Mouse (Mus musculus) liver, embryonic 12.5 days (tissue): ENCODE results near the gene Gm10447. TPM values are rescaled to one million over a fixed set of nuclear protein-coding genes. Genes with fewer than 3 reads are reported as not detected.
A peak's percentile ranks its signal among the peaks of the same experiment; 100 is the strongest.

Source experiments
- ATAC-seq: fragments of 200-750 bp; cut with Nextera tagmentation; 2 replicates; pipeline ENCODE4 v1.8.0; 2017; ENCODE audit warnings: moderate number of reproducible peaks, mild to moderate bottlenecking, moderate library complexity
- H3K27ac ChIP-seq: fragments of 300-500 bp; sonication (generic); 2 replicates; pipeline ENCODE4 v1.5.1; 2016; ENCODE audit warnings: mild to moderate bottlenecking
- H3K27me3 ChIP-seq: fragments of 300-500 bp; sonication (generic); replicated peaks from 2 replicates; pipeline ENCODE4 v1.6.1; 2016; ENCODE audit warnings: mild to moderate bottlenecking, moderate library complexity
- H3K36me3 ChIP-seq: fragments of 300-500 bp; sonication (generic); 2 replicates; pipeline ENCODE4 v1.6.1; 2016; ENCODE audit warnings: mild to moderate bottlenecking, moderate library complexity
- H3K4me1 ChIP-seq: fragments of 300-500 bp; sonication (generic); 2 replicates; pipeline ENCODE4 v1.6.1; 2016
- H3K4me2 ChIP-seq: fragments of 300-500 bp; sonication (generic); 2 replicates; pipeline ENCODE4 v1.6.1; 2016; ENCODE audit warnings: mild to moderate bottlenecking, moderate library complexity
- H3K4me3 ChIP-seq: fragments of 300-500 bp; sonication (generic); 2 replicates; pipeline ENCODE4 v1.5.1; 2016; ENCODE audit warnings: mild to moderate bottlenecking, moderate library complexity
- H3K9ac ChIP-seq: fragments of 300-500 bp; sonication (generic); 2 replicates; pipeline ENCODE4 v1.6.1; 2016; ENCODE audit warnings: mild to moderate bottlenecking, moderate library complexity
- H3K9me3 ChIP-seq: fragments of 300-500 bp; sonication (generic); replicated peaks from 2 replicates; pipeline ENCODE4 v1.6.1; 2016; ENCODE audit warnings: mild to moderate bottlenecking, moderate library complexity
- WGBS: fragments of 180-500 bp; shearing (Covaris S2); methylation state at CpG from one replicate; pipeline ENCODE4 v1.1.7; 2016; ENCODE audit not compliant: insufficient replicate concordance; 5-methylcytosine and 5-hydroxymethylcytosine counted together
- polyA plus RNA-seq: library from polyadenylated mRNA; unstranded; fragments of >200 nt; fragmentation: Nextera tagmentation; extraction: Ambion mirVana; gene quantifications from 2 replicates; pipeline ENCODE4 v1.2.1, GENCODE M21; 2016

The Gm10447 gene
- polyA plus RNA-seq = 0.05 and 0.10 TPM in 2 replicates

- H3K9ac ChIP-seq = peak within 1 kb of the TSS; percentile 55
- 6% methylated on average over 42 of the region's 42 CpGs for WGBS
- peak within 1 kb of the TSS; percentile 58 for H3K4me3 ChIP-seq
- peak within 1 kb of the TSS; percentile 38; the same call in 1 of the 2 replicates for H3K27ac ChIP-seq
- no peaks in the 10 kb centered on the region for H3K36me3 ChIP-seq
- peaks cover 84% of the 10 kb centered on the region for H3K27me3 ChIP-seq
- H3K4me1 ChIP-seq = peaks cover 24% of the 10 kb centered on the region
- peak within 1 kb of the TSS; percentile 78 for H3K4me2 ChIP-seq
- ATAC-seq = peak; percentile 68
- H3K9me3 ChIP-seq = no peaks in the 10 kb centered on the region
Measured at GRCm38 (mm10) chr11:53456474-53457371, at the start of gene Gm10447, which contains the start of gene Shroom1. Gene Gm10447, minus strand, starts transcription at chr11:53457110. Gene Shroom1, plus strand, starts transcription at chr11:53457205.

GRCm38 (mm10) chr11:53505026-53505663 lies 48.2 kb upstream of the Gm10447 start:
- no peak for ATAC-seq

DNA sequence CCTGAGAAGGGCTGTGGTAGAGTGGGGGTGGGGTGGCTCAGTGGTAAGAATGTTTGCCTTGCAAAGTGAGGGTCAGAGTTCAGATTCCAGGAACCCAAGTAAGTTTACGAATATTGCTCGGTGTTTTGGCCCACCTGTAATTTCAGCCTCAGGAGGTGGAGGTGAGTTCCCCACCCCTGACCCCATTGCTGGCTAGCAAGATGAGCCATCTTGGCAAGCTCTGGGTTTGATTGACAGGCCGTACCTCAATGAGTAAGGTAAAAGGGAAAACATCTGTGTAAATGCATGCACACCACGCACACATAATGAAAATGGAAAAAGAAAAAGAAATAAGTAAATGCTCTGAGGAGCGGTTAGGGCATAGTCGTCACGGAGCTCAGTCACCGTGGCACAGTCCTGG lies 47.5 kb upstream of the Gm10447 start:
- H3K4me2 ChIP-seq = no peak overlapping the region

More at GRCm38 (mm10) chr11:53505026-53505663, 48.2 kb upstream of the Gm10447 start:
- Histone ChIP-seq H3K4me3 (no peak overlapping the region), H3K36me3 (no peaks in the 10 kb centered on the region), H3K27ac (no peak overlapping the region), H3K4me2 (no peak overlapping the region), H3K4me1 (peaks cover 12% of the 10 kb centered on the region), H3K9me3 (no peaks in the 10 kb centered on the region), H3K9ac (no peak overlapping the region), H3K27me3 (peaks cover 21% of the 10 kb centered on the region)
- WGBS = 75% methylated on average over 5 of the region's 5 CpGs

DNA sequence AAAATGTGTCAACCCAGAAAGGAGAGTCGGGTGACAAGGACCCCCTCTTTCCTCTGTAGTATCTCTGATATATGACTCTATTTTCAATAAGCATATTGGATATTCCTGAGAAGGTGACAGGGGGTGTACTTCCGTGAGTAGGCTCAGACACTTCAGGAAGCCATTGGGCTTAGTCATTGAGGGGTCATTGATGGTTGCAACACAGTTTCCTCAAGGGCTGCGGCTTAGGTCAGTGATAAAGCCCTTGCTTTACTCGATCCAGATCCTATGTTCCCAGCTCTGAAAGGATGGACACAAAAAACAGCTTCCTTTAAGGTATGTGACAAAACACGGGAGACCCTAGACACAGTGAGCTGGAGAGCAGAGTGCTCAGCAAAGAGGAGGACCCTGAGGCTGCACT lies 46.8 kb upstream of the Gm10447 start:
- no peaks in the 10 kb centered on the region for H3K36me3 ChIP-seq

More for the DNA sequence above, 47.5 kb upstream of the Gm10447 start:
- ATAC-seq = no peak
- H3K4me1 ChIP-seq = peaks cover 12% of the 10 kb centered on the region
- H3K27ac ChIP-seq = no peak overlapping the region
- no peaks in the 10 kb centered on the region for H3K9me3 ChIP-seq
- no peaks in the 10 kb centered on the region for H3K36me3 ChIP-seq
- H3K27me3 ChIP-seq = peaks cover 28% of the 10 kb centered on the region
- no peak overlapping the region for H3K4me3 ChIP-seq
- H3K9ac ChIP-seq = no peak overlapping the region
- 79% methylated on average over 8 of the region's 8 CpGs for WGBS

DNA sequence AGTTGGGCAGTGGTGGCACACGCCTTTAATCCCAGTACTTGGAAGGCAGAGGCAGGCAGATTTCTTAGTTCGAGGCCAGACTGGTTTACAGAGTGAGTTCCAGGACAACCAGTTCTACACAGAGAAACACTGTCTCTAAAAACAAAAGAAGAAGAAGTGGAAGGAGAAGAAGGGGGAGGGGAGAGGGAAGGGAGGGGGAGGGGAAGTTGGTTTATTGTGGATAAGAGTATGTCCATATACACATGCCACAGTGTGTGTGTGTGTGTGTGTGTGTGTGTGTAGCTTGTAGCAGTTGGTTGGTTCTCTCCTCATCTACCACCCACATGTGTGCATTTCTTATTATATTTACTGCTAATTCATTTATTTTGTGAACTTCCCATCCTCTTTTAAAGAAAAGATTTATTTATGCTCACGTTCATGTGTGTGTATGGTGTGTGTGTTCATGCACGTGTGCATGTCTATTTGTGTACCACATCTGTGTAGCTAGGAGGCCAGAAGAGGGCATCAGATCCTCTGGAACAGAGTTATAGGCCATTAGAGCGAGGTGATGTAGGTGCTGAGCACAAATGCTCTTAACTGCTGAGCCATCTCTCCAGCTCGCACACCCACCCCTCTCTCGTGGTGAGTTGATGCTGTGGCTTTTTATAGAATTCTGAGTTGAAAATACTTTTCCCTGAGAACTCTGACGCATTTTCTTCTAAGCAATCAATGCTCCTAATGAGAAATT lies 45.3 kb upstream of the Gm10447 start:
- ATAC-seq = no peak
- WGBS = 40% methylated on average over 8 of the region's 8 CpGs
- H3K27ac ChIP-seq = no peak overlapping the region
- no peak overlapping the region for H3K4me2 ChIP-seq
- peaks cover 12% of the 10 kb centered on the region for H3K4me1 ChIP-seq
- peaks cover 39% of the 10 kb centered on the region for H3K27me3 ChIP-seq
- no peaks in the 10 kb centered on the region for H3K9me3 ChIP-seq
- no peak overlapping the region for H3K4me3 ChIP-seq
- no peaks in the 10 kb centered on the region for H3K36me3 ChIP-seq
- H3K9ac ChIP-seq = no peak overlapping the region

More for the DNA sequence above, 46.8 kb upstream of the Gm10447 start:
- Histone ChIP-seq H3K4me2 (no peak overlapping the region), H3K9ac (no peak overlapping the region), H3K4me1 (peaks cover 12% of the 10 kb centered on the region), H3K4me3 (no peak overlapping the region), H3K27ac (no peak overlapping the region), H3K27me3 (peaks cover 30% of the 10 kb centered on the region), H3K9me3 (no peaks in the 10 kb centered on the region)
- 38% methylated on average over 5 of the region's 5 CpGs for WGBS
- ATAC-seq = no peak

GRCm38 (mm10) chr11:53500569-53500968 lies 43.7 kb upstream of the Gm10447 start:
- WGBS = 14% methylated on average over 11 of the region's 11 CpGs
- Histone ChIP-seq H3K27me3 (peaks cover 47% of the 10 kb centered on the region), H3K4me2 (peak overlapping the region; percentile 15; the same call in 1 of the 2 replicates), H3K36me3 (no peaks in the 10 kb centered on the region), H3K4me1 (peaks cover 12% of the 10 kb centered on the region), H3K9ac (no peak overlapping the region), H3K4me3 (no peak overlapping the region), H3K9me3 (no peaks in the 10 kb centered on the region), H3K27ac (no peak overlapping the region)
- ATAC-seq = 0 out of 2 replicates have a peak, but pooled peaks have one; percentile 35

DNA sequence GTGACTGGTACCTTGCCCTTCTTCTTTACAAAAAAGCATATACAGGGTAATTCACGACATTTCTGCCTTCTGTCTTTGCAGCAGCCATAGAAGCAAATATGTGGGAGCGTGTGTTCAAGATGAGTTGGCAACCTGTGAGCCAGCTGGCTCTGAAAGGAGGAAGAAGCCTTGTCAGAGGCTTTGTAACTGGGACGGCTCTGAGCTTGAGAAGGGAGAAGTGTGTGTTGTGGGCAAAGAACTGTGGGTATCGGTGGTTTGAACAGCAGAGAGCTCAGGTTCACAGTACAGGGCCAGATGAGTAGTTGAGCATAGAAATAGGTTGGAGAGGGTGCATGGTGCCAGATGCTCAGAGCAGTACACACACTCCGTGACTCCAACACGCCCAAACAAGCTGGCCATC lies 40.0 kb upstream of the Gm10447 start:
- Histone ChIP-seq H3K4me3 (no peak overlapping the region), H3K36me3 (no peaks in the 10 kb centered on the region), H3K9ac (no peak overlapping the region), H3K27ac (no peak overlapping the region), H3K9me3 (no peaks in the 10 kb centered on the region), H3K4me2 (no peak overlapping the region), H3K4me1 (peaks cover 15% of the 10 kb centered on the region), H3K27me3 (peaks cover 42% of the 10 kb centered on the region)
- 44% methylated on average over 6 of the region's 6 CpGs for WGBS
- no peak for ATAC-seq

- H3K4me1 ChIP-seq = peaks cover 9% of the 10 kb centered on the region; the same call in 1 of the 2 replicates
- ATAC-seq = no peak
- no peak overlapping the region for H3K9ac ChIP-seq
- H3K4me2 ChIP-seq = no peak overlapping the region
- WGBS = 72% methylated on average over 6 of the region's 6 CpGs
- H3K27ac ChIP-seq = no peak overlapping the region
- no peaks in the 10 kb centered on the region for H3K36me3 ChIP-seq
- H3K4me3 ChIP-seq = no peak overlapping the region
- no peaks in the 10 kb centered on the region for H3K9me3 ChIP-seq
- peaks cover 29% of the 10 kb centered on the region for H3K27me3 ChIP-seq
Measured at GRCm38 (mm10) chr11:53495417-53495816, 38.5 kb upstream of the Gm10447 start.

- H3K4me3 ChIP-seq = no peak overlapping the region
- H3K9ac ChIP-seq = no peak overlapping the region
- H3K4me1 ChIP-seq = 0 out of 2 replicates have a peak, but pooled peaks cover 8% of the 10 kb centered on the region
- H3K27me3 ChIP-seq = peaks cover 17% of the 10 kb centered on the region
- H3K9me3 ChIP-seq = 0 out of 2 replicates have a peak, but pooled peaks cover 2% of the 10 kb centered on the region
- 52% methylated on average over 3 of the region's 3 CpGs for WGBS
- H3K4me2 ChIP-seq = no peak overlapping the region
- H3K27ac ChIP-seq = no peak overlapping the region
- ATAC-seq = no peak
- H3K36me3 ChIP-seq = no peaks in the 10 kb centered on the region
Measured at GRCm38 (mm10) chr11:53493243-53493955, 36.5 kb upstream of the Gm10447 start.

GRCm38 (mm10) chr11:53491954-53492401 lies 35.1 kb upstream of the Gm10447 start:
- H3K4me3 ChIP-seq = no peak overlapping the region
- no peak overlapping the region for H3K9ac ChIP-seq
- WGBS = 20% methylated on average over 8 of the region's 8 CpGs
- H3K27ac ChIP-seq = no peak overlapping the region
- H3K27me3 ChIP-seq = peaks cover 21% of the 10 kb centered on the region
- H3K36me3 ChIP-seq = no peaks in the 10 kb centered on the region
- H3K4me1 ChIP-seq = peaks cover 15% of the 10 kb centered on the region
- H3K4me2 ChIP-seq = no peak overlapping the region
- no peak for ATAC-seq
- 0 out of 2 replicates have a peak, but pooled peaks cover 2% of the 10 kb centered on the region for H3K9me3 ChIP-seq

DNA sequence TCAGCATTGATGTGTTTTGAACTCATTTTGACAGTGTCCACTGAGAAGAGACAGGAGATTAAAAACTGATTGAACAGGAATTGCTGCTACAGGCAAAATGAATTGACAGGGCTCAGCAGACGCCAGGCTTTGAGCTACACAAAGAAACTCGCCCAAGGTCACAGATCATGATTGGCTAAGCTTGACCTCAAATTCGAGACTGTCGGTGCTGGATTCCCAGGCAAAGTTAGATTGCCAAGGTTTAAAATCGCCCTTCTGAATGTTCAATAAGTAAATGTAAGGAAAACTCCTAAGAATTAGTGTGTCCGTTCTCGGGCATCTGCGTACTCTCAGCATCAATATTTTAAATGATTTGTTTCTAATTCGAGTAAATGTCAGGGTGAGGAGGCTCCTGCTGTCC lies 32.5 kb upstream of the Gm10447 start:
- Histone ChIP-seq H3K4me1 (peaks cover 31% of the 10 kb centered on the region), H3K4me3 (no peak overlapping the region), H3K9ac (no peak overlapping the region), H3K27ac (no peak overlapping the region), H3K36me3 (no peaks in the 10 kb centered on the region), H3K27me3 (peaks cover 27% of the 10 kb centered on the region), H3K4me2 (no peak overlapping the region), H3K9me3 (0 out of 2 replicates have a peak, but pooled peaks cover 2% of the 10 kb centered on the region)
- WGBS = 81% methylated on average over 9 of the region's 9 CpGs
- ATAC-seq = no peak
